ENCODE assay signal across 8 mouse cellular contexts in genomic region chr14:79089464-79089863, GRCm38 (mm10).
A peak's percentile ranks its signal among the peaks of the same experiment; 100 is the strongest.
DNase-seq lines count a peak whose midpoint lies in the region; ATAC-seq and TF ChIP-seq lines count a peak whose summit lies in the region.

No protein-coding gene starts in this region.

- no peak for TF ChIP-seq CTCF in left cerebral cortex, adult 2 months (IDR thresholded peaks at IDR 0.05)
- no peak for TF ChIP-seq CTCF in bone marrow macrophage, adult 2 months (IDR thresholded peaks at IDR 0.05; ENCODE audit: low read depth, low read length)

- H3K4me1 ChIP-seq in bone marrow macrophage, adult 2 months (ENCODE audit: control insufficient read depth, insufficient read depth, low read length): peaks cover 25% of the 10 kb centered on the region
- H3K4me1 ChIP-seq in neural tube, embryonic 15.5 days: no peaks in the 10 kb centered on the region

- DNase-seq in left cerebral cortex, adult 11 months (ENCODE audit: low spot score): peak; percentile 29
- DNase-seq in left cerebral cortex, adult 2 months (ENCODE audit: extremely low spot score in 1 of 2, low spot score in 2 of 2): no peak
- DNase-seq in kidney, adult 8-10 months: peak; percentile 69 to 78
- no peak for DNase-seq in testis, postnatal 10 days (ENCODE audit: low spot score)

- intact Hi-C loops in left cerebral cortex, adult 2 months (cut with DNase I): no loop called here

- peaks cover 10% of the 10 kb centered on the region for H3K36me3 ChIP-seq in neural tube, embryonic 15.5 days

- no peaks in the 10 kb centered on the region for H3K27me3 ChIP-seq in neural tube, embryonic 15.5 days (replicated peaks)

- H3K9ac ChIP-seq in neural tube, embryonic 15.5 days (replicated peaks): no peak overlapping the region

- H3K27ac ChIP-seq in left cerebral cortex, adult 2 months: no peak overlapping the region
- H3K27ac ChIP-seq in bone marrow macrophage, adult 2 months (ENCODE audit: insufficient read depth, low read depth, low read length): peak overlapping the region; percentile 74
- H3K27ac ChIP-seq in neural tube, embryonic 15.5 days (replicated peaks): no peak overlapping the region

- H3K9me3 ChIP-seq in neural tube, embryonic 15.5 days (replicated peaks): peaks cover 4% of the 10 kb centered on the region

- no peak overlapping the region for H3K4me2 ChIP-seq in neural tube, embryonic 15.5 days

- TF ChIP-seq POLR2A in bone marrow macrophage, adult 2 months (IDR thresholded peaks at IDR 0.05; ENCODE audit: borderline replicate concordance, low read depth, low read length): no peak

- WGBS in neural tube, embryonic 15.5 days: 36% methylated on average over 2 of the region's 2 CpGs

- H3K4me3 ChIP-seq in left cerebral cortex, adult 2 months: no peak overlapping the region
- no peak overlapping the region for H3K4me3 ChIP-seq in bone marrow macrophage, adult 2 months (ENCODE audit: insufficient read depth, low read length)
- H3K4me3 ChIP-seq in neural tube, embryonic 15.5 days (replicated peaks): no peak overlapping the region

- peak; percentile 35; the same call in 1 of the 2 replicates for ATAC-seq in granulocyte monocyte progenitor cell, adult 5-6 weeks (replicated peaks; ENCODE audit: poor library complexity, severe bottlenecking)
- peak; percentile 38; the same call in 1 of the 2 replicates for ATAC-seq in neural tube, embryonic 15.5 days (ENCODE audit: low FRiP score)
- no peak for ATAC-seq in activated CD4-positive, CD25-positive, alpha-beta regulatory T cell, adult 4 months

Comparison
In these comparisons a context has a peak if more than half of its experiments do, and no peak if none do; other contexts are left out.
1. DNase-seq: peak in left cerebral cortex, adult 11 months (single experiment) and kidney, adult 8-10 months (2 of 2); none in left cerebral cortex, adult 2 months (0 of 2) and testis, postnatal 10 days (single experiment).